Mouse (Mus musculus) bone marrow macrophage, adult 2 months (primary cell): ENCODE data around the gene Fanca.

Experiments used
- CTCF ChIP-seq: IDR thresholded peaks from 2 replicates; pipeline ENCODE4 v1.5.1; 2012; ENCODE audit warnings: low read depth, mild to moderate bottlenecking, low read length, moderate library complexity
- POLR2A ChIP-seq: IDR thresholded peaks from 2 replicates; pipeline ENCODE4 v1.6.1; 2012; ENCODE audit warnings: mild to moderate bottlenecking, low read depth, low read length, borderline replicate concordance

DNA sequence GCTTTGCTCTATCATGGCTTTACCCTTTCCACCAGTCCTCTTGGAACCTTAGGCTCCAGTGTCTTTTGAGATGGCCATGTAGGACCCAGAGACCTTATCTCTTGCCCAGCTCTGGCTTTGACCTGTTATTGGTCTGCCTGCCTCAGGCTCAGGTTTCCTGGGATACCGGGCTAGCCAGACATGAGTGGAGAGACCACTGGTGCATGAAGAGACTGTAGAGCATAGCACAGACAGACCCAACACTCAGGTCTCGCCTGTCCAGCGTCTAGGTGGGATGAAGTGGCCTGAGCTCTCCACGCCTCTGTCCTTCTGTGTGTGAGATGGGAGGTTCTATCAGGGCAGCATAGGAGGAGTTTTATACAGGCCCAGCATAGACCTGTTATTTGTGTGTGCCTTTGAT, 30.7 kb upstream of the Fanca start:
- TF ChIP-seq CTCF (no peak), POLR2A (no peak)
